Mouse (Mus musculus) E14TG2a.4 (cell line): ENCODE data around the gene Clec11a.

ENCODE experiments used
- CTCF ChIP-seq: conservative IDR thresholded peaks from 2 replicates; pipeline ENCODE4 v1.5.1; 2014; ENCODE audit warnings: low read length
- POU5F1 ChIP-seq: IDR thresholded peaks from 2 replicates; pipeline ENCODE4 v1.6.1; 2014; ENCODE audit warnings: low read length, borderline replicate concordance

DNA sequence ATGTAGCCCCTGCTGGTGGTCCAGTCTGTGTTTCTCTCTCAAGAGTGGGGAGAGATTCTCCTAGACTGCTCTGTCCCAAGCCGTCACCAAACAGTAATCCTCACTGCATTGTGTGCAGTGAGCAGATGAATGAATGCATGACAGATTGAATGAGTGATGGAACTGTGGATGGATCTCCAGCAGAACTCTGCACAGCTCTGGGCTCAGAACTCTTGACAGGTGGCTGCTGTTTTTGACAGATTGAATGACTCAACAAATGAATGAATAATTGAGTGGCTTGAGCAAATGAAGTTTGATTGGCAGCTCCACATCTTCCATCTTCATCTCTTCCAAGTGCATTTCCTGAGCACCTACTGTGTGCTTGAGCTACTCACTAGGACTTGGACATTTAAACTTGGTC, 15.6 kb upstream of the Clec11a start:
- TF ChIP-seq CTCF, result no peak
- no peak for TF ChIP-seq POU5F1
